Mouse (Mus musculus): ENCODE results near the gene Atg4a. TPM values are rescaled to one million over a fixed set of nuclear protein-coding genes. Genes with fewer than 3 reads are reported as not detected.

Atg4a gene
- polyA plus RNA-seq, 1 experiment, result 1.4 TPM

GRCm38 (mm10) chrX:140980163-140980562 is 23.5 kb downstream of the Atg4a start:
- Histone ChIP-seq H3K36me3 (replicated peaks; ENCODE audit: low read length) (no peaks in the 10 kb centered on the region), H3K4me3 (replicated peaks) (no peak overlapping the region), H3K9me3 (no peaks in the 10 kb centered on the region), H3K4me1 (peaks cover 39% of the 10 kb centered on the region), H3K27me3 (replicated peaks) (peaks cover 9% of the 10 kb centered on the region)
- no peak for TF ChIP-seq FLI1 (IDR thresholded peaks at IDR 0.05; ENCODE audit: low read length)
- no peak for TF ChIP-seq GATA1 (IDR thresholded peaks at IDR 0.05; ENCODE audit: borderline replicate concordance, low read length)

GRCm38 (mm10) chrX:140983206-140983960 is 26.7 kb downstream of the Atg4a start:
- H3K4me3 ChIP-seq (replicated peaks), result no peak overlapping the region
- TF ChIP-seq GATA1 (IDR thresholded peaks at IDR 0.05; ENCODE audit: borderline replicate concordance, low read length), result no peak
- TF ChIP-seq FLI1 (IDR thresholded peaks at IDR 0.05; ENCODE audit: low read length), result no peak
- H3K9me3 ChIP-seq, result no peaks in the 10 kb centered on the region
- peaks cover 38% of the 10 kb centered on the region for H3K4me1 ChIP-seq
- peaks cover 11% of the 10 kb centered on the region for H3K27me3 ChIP-seq (replicated peaks)
- H3K36me3 ChIP-seq (replicated peaks; ENCODE audit: low read length), result peaks cover 6% of the 10 kb centered on the region

GRCm38 (mm10) chrX:140984795-140985194 is 28.1 kb downstream of the Atg4a start:
- Histone ChIP-seq H3K36me3 (replicated peaks; ENCODE audit: low read length) (peaks cover 10% of the 10 kb centered on the region), H3K9me3 (no peaks in the 10 kb centered on the region), H3K27me3 (replicated peaks) (peaks cover 11% of the 10 kb centered on the region), H3K4me3 (replicated peaks) (no peak overlapping the region), H3K4me1 (peaks cover 29% of the 10 kb centered on the region)
- no peak for TF ChIP-seq GATA1 (IDR thresholded peaks at IDR 0.05; ENCODE audit: borderline replicate concordance, low read length)
- TF ChIP-seq FLI1 (IDR thresholded peaks at IDR 0.05; ENCODE audit: low read length), result no peak

GRCm38 (mm10) chrX:140985256-140985655 is 28.5 kb downstream of the Atg4a start:
- H3K4me3 ChIP-seq (replicated peaks), result no peak overlapping the region
- H3K9me3 ChIP-seq, result no peaks in the 10 kb centered on the region
- H3K36me3 ChIP-seq (replicated peaks; ENCODE audit: low read length), result peaks cover 10% of the 10 kb centered on the region
- H3K4me1 ChIP-seq, result peaks cover 24% of the 10 kb centered on the region
- peaks cover 8% of the 10 kb centered on the region for H3K27me3 ChIP-seq (replicated peaks)
- TF ChIP-seq GATA1 (IDR thresholded peaks at IDR 0.05; ENCODE audit: borderline replicate concordance, low read length) (no peak), FLI1 (IDR thresholded peaks at IDR 0.05; ENCODE audit: low read length) (no peak)

GRCm38 (mm10) chrX:140996909-140997516 is 40.3 kb downstream of the Atg4a start:
- Histone ChIP-seq H3K36me3 (replicated peaks; ENCODE audit: low read length) (peaks cover 51% of the 10 kb centered on the region), H3K4me1 (no peaks in the 10 kb centered on the region), H3K27me3 (replicated peaks) (peaks cover 28% of the 10 kb centered on the region), H3K4me3 (replicated peaks) (peak overlapping the region; percentile 12), H3K9me3 (no peaks in the 10 kb centered on the region)
- TF ChIP-seq FLI1 (IDR thresholded peaks at IDR 0.05; ENCODE audit: low read length) (no peak), GATA1 (IDR thresholded peaks at IDR 0.05; ENCODE audit: borderline replicate concordance, low read length) (no peak)

GRCm38 (mm10) chrX:140997912-140998545 is 41.3 kb downstream of the Atg4a start:
- Histone ChIP-seq H3K9me3 (no peaks in the 10 kb centered on the region), H3K27me3 (replicated peaks) (peaks cover 27% of the 10 kb centered on the region), H3K4me1 (no peaks in the 10 kb centered on the region), H3K36me3 (replicated peaks; ENCODE audit: low read length) (peaks cover 47% of the 10 kb centered on the region), H3K4me3 (replicated peaks) (no peak overlapping the region)
- no peak for TF ChIP-seq GATA1 (IDR thresholded peaks at IDR 0.05; ENCODE audit: borderline replicate concordance, low read length)
- no peak for TF ChIP-seq FLI1 (IDR thresholded peaks at IDR 0.05; ENCODE audit: low read length)

GRCm38 (mm10) chrX:140998885-140999284 is 42.2 kb downstream of the Atg4a start:
- no peak overlapping the region for H3K4me3 ChIP-seq (replicated peaks)
- no peak for TF ChIP-seq FLI1 (IDR thresholded peaks at IDR 0.05; ENCODE audit: low read length)
- TF ChIP-seq GATA1 (IDR thresholded peaks at IDR 0.05; ENCODE audit: borderline replicate concordance, low read length), result no peak
- no peaks in the 10 kb centered on the region for H3K4me1 ChIP-seq
- peaks cover 42% of the 10 kb centered on the region for H3K36me3 ChIP-seq (replicated peaks; ENCODE audit: low read length)
- no peaks in the 10 kb centered on the region for H3K9me3 ChIP-seq
- H3K27me3 ChIP-seq (replicated peaks), result peaks cover 26% of the 10 kb centered on the region

- TF ChIP-seq GATA1 (IDR thresholded peaks at IDR 0.05; ENCODE audit: borderline replicate concordance, low read length) (no peak), FLI1 (IDR thresholded peaks at IDR 0.05; ENCODE audit: low read length) (no peak)
- Histone ChIP-seq H3K9me3 (no peaks in the 10 kb centered on the region), H3K4me1 (peaks cover 4% of the 10 kb centered on the region; the same call in 1 of the 2 replicates), H3K36me3 (replicated peaks; ENCODE audit: low read length) (peaks cover 45% of the 10 kb centered on the region), H3K27me3 (replicated peaks) (peaks cover 46% of the 10 kb centered on the region), H3K4me3 (replicated peaks) (no peak overlapping the region)
These were observed 193.0 kb downstream of the Atg4a start for GRCm38 (mm10) chrX:141149705-141150104.

- Histone ChIP-seq H3K9me3 (no peaks in the 10 kb centered on the region), H3K36me3 (replicated peaks; ENCODE audit: low read length) (peaks cover 46% of the 10 kb centered on the region), H3K4me1 (peaks cover 7% of the 10 kb centered on the region; the same call in 1 of the 2 replicates), H3K27me3 (replicated peaks) (peaks cover 47% of the 10 kb centered on the region), H3K4me3 (replicated peaks) (no peak overlapping the region)
- TF ChIP-seq GATA1 (IDR thresholded peaks at IDR 0.05; ENCODE audit: borderline replicate concordance, low read length) (no peak), FLI1 (IDR thresholded peaks at IDR 0.05; ENCODE audit: low read length) (no peak)
These were observed 193.6 kb downstream of the Atg4a start for GRCm38 (mm10) chrX:141150290-141150689.

- Histone ChIP-seq H3K4me3 (replicated peaks) (no peak overlapping the region), H3K27me3 (replicated peaks) (peaks cover 49% of the 10 kb centered on the region), H3K9me3 (no peaks in the 10 kb centered on the region), H3K4me1 (peaks cover 13% of the 10 kb centered on the region), H3K36me3 (replicated peaks; ENCODE audit: low read length) (peaks cover 46% of the 10 kb centered on the region)
- TF ChIP-seq GATA1 (IDR thresholded peaks at IDR 0.05; ENCODE audit: borderline replicate concordance, low read length) (no peak), FLI1 (IDR thresholded peaks at IDR 0.05; ENCODE audit: low read length) (no peak)
These were observed 194.5 kb downstream of the Atg4a start for GRCm38 (mm10) chrX:141151182-141151581.
